Mouse (Mus musculus) stomach, embryonic 16.5 days (tissue): ENCODE results near the gene Herc3. TPM values are rescaled to one million over a fixed set of nuclear protein-coding genes. Genes with fewer than 3 reads are reported as not detected.

Source experiments
- ATAC-seq: fragments of 200-750 bp; cut with Nextera tagmentation; 2 replicates; pipeline ENCODE4 v1.8.0; 2017; ENCODE audit warnings: moderate number of reproducible peaks, moderate TSS enrichment; ENCODE audit not compliant: insufficient read depth, low FRiP score
- H3K27ac ChIP-seq: fragments of 300-500 bp; sonication (generic); 2 replicates; pipeline ENCODE4 v1.5.1; 2014; ENCODE audit warnings: low read length
- H3K27me3 ChIP-seq: fragments of 300-500 bp; sonication (generic); 2 replicates; pipeline ENCODE4 v1.6.1; 2014; ENCODE audit warnings: low read length, control low read depth, mixed read lengths; ENCODE audit not compliant: control insufficient read depth, insufficient read depth
- H3K36me3 ChIP-seq: fragments of 300-500 bp; sonication (generic); 2 replicates; pipeline ENCODE4 v1.6.1; 2014; ENCODE audit warnings: low read length; ENCODE audit not compliant: control insufficient read depth, insufficient read depth
- H3K4me1 ChIP-seq: fragments of 300-500 bp; sonication (generic); 2 replicates; pipeline ENCODE4 v1.6.1; 2014; ENCODE audit warnings: low read length, control low read depth, mixed read lengths; ENCODE audit not compliant: control insufficient read depth, insufficient read depth
- H3K4me2 ChIP-seq: fragments of 300-500 bp; sonication (generic); 2 replicates; pipeline ENCODE4 v1.6.1; 2014; ENCODE audit warnings: low read depth, low read length, mixed read lengths
- H3K4me3 ChIP-seq: fragments of 300-500 bp; sonication (generic); replicated peaks from 2 replicates; pipeline ENCODE4 v1.5.1; 2014; ENCODE audit warnings: mild to moderate bottlenecking, low read length
- H3K9ac ChIP-seq: fragments of 300-500 bp; sonication (generic); 2 replicates; pipeline ENCODE4 v1.6.1; 2014; ENCODE audit warnings: low read length
- H3K9me3 ChIP-seq: fragments of 300-500 bp; sonication (generic); replicated peaks from 2 replicates; pipeline ENCODE4 v1.6.1; 2016; ENCODE audit warnings: low read length, control low read depth; ENCODE audit not compliant: control insufficient read depth
- WGBS: fragments of 180-500 bp; shearing (Covaris S2); extraction: QIAGEN DNeasy Blood & Tissue Kit; methylation state at CpG from one replicate; pipeline ENCODE4 v1.1.7; 2014; 5-methylcytosine and 5-hydroxymethylcytosine counted together
- polyA plus RNA-seq: library from polyadenylated mRNA; unstranded; fragments of >200 nt; fragmentation: Nextera tagmentation; extraction: Ambion mirVana; gene quantifications from 2 replicates; pipeline ENCODE4 v1.2.1, GENCODE M21; 2015

The Herc3 gene
- polyA plus RNA-seq, 1 experiment from 2014 or later: 10.3 TPM

GRCm38 (mm10) chr6:58964091-58964490 is 132.8 kb downstream of the Herc3 start:
- peaks cover 8% of the 10 kb centered on the region; the same call in 1 of the 2 replicates for H3K4me1 ChIP-seq
- 95% methylated on average over 2 of the region's 2 CpGs for WGBS
- ATAC-seq: no peak
- no peak overlapping the region for H3K4me2 ChIP-seq
- no peak overlapping the region for H3K27ac ChIP-seq
- H3K4me3 ChIP-seq: no peak overlapping the region
- no peak overlapping the region for H3K9ac ChIP-seq
- H3K36me3 ChIP-seq: no peaks in the 10 kb centered on the region
- H3K27me3 ChIP-seq: no peaks in the 10 kb centered on the region
- H3K9me3 ChIP-seq: no peaks in the 10 kb centered on the region

GRCm38 (mm10) chr6:58964565-58964964 is 133.3 kb downstream of the Herc3 start:
- Histone ChIP-seq H3K9ac (no peak overlapping the region), H3K9me3 (no peaks in the 10 kb centered on the region), H3K4me1 (peaks cover 8% of the 10 kb centered on the region; the same call in 1 of the 2 replicates), H3K36me3 (no peaks in the 10 kb centered on the region), H3K27ac (no peak overlapping the region), H3K4me3 (no peak overlapping the region), H3K4me2 (no peak overlapping the region), H3K27me3 (no peaks in the 10 kb centered on the region)
- ATAC-seq: no peak

GRCm38 (mm10) chr6:58965071-58965831 is 134.0 kb downstream of the Herc3 start:
- no peak for ATAC-seq
- Histone ChIP-seq H3K27me3 (no peaks in the 10 kb centered on the region), H3K9ac (no peak overlapping the region), H3K27ac (no peak overlapping the region), H3K9me3 (no peaks in the 10 kb centered on the region), H3K4me3 (no peak overlapping the region), H3K4me1 (peaks cover 8% of the 10 kb centered on the region; the same call in 1 of the 2 replicates), H3K4me2 (peak overlapping the region; percentile 11; the same call in 1 of the 2 replicates), H3K36me3 (no peaks in the 10 kb centered on the region)
- WGBS: 31% methylated on average over 12 of the region's 12 CpGs

- Histone ChIP-seq H3K27me3 (no peaks in the 10 kb centered on the region), H3K4me1 (peaks cover 8% of the 10 kb centered on the region; the same call in 1 of the 2 replicates), H3K9ac (no peak overlapping the region), H3K36me3 (no peaks in the 10 kb centered on the region), H3K27ac (no peak overlapping the region), H3K4me3 (no peak overlapping the region), H3K9me3 (no peaks in the 10 kb centered on the region), H3K4me2 (no peak overlapping the region)
- no peak for ATAC-seq
- 73% methylated on average over 3 of the region's 3 CpGs for WGBS
These were observed 137.0 kb downstream of the Herc3 start for GRCm38 (mm10) chr6:58968272-58968671.

Other genes starting within 250 kb of the Herc3 start
- gene Abcg2, start 246.9 kb upstream of the Herc3 start, polyA plus RNA-seq: 57.1 and 61.8 TPM in 2 replicates
- 7.5 and 7.9 TPM in 2 replicates for gene Nap1l5, start 75.6 kb downstream of the Herc3 start, polyA plus RNA-seq
- gene Fam13a, start 193.1 kb downstream of the Herc3 start, polyA plus RNA-seq: 13.8 and 14.9 TPM in 2 replicates